Mouse (Mus musculus): ENCODE measurements around the gene Olfml2b. TPM values are rescaled to one million over a fixed set of nuclear protein-coding genes. Genes with fewer than 3 reads are reported as not detected.

Gene Olfml2b
- total RNA-seq, 2 experiments from 2014 or later, result 16.0 to 17.9 TPM

GRCm38 (mm10) chr1:170646606-170647287, 2.4 kb downstream of the Olfml2b start:
- no peak for DNase-seq

- peak; percentile 64 for DNase-seq
These were observed 3.0 kb downstream of the Olfml2b start for GRCm38 (mm10) chr1:170647381-170647780.

GRCm38 (mm10) chr1:170647971-170648514, 3.7 kb downstream of the Olfml2b start:
- no peak for DNase-seq

DNA sequence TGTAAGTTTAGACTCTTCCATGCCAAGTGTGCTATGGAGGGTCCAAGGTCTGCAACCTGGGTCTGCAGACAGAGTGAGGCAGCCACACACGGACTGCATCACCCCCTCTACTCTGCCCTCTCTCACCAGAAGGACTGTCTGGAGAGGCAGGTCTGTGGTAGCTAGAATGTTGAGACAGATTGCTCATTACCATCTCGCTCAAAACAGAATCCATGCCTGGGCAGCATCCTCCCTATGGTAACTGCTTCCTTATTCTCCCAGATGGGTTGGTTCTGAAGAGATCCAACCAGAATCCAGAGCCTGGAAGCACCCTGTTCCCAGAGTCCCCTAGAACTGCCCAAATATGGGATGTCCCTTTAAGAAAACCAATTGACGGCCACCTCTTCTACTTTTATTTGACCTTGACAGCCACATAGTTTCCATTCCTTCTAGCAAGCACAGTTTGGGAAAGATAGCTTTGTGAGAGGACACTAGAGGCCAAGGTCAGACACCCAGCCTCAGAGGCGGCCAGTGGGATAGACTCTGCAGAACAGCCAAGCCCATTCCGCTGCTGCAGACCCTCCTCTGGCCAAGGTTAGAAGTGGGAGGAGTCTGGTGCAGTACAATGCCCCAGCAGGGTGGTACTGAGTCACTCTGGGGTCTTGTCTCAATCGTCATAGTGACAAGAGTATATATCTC, 6.9 kb downstream of the Olfml2b start:
- peak; percentile 43 for DNase-seq

DNA sequence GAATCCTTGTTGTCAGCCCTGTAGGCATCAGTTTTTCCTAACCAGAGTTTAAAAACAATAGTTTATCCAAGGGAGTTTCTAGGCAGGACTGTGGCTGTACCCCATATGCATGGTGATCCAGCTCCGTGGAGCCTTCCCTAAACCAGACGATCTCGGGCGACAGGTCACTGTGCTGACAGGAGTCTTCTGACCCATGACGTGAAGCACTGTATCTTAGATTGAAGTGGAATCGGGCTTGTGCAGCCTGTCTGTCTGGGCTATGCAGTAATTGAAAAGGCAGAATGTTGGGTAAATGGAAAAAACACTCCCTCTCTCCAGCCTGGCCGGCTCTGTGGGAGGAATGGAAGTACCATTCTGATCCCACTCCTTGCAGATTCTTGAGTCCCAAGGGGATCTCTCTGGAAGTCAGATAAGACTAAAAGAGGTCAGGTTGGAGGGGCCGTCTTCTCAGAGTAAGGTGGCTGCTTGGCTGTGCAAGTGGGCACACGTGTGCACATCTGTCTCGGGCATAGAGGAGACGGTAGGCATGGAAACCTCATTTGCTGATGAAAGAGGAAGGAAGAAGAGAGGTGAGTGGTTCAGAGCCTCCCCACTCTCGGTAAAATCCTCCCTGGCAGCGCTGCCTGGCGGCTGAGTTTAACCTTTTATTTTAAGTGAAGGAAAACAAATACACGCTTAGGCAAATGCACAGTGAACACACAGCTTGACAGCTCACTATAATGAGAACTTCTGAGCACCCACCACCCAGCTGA, 7.8 kb downstream of the Olfml2b start:
- DNase-seq, result no peak

GRCm38 (mm10) chr1:170655280-170655917, 11.1 kb downstream of the Olfml2b start:
- DNase-seq, result no peak

DNA sequence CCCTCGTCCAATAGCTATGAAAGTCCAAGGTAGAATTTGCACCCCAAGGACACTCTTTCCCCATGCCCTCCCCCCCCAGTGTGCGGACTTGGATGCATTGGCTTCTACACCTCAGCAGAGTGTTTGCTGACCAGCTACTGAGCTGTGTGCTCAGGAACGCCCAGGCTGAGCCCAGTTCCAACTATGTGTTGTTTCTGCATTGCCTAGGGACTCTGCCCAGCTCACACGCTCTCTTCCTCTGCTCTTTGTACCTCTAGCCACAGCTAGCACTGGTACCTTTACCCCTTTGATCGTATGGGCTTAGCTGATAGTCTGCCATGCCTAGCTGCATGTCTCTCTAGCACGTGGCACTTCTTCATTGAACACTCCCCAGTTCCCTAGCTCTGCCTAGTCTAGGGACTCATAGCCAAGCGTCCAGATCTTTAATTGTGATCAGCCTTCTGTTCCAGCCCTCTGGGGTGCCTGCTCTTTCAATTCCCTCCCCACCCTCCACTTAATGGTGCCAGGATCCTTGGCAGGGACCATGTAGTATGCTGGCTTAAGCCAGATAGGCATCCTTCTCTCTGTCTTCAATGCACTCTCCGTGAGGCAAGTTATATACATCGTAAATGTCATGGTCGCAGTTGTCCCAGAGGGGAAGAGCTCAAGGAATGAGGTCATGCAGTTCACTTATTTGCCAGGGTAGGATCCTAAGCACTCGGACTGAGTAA, 12.3 kb downstream of the Olfml2b start:
- DNase-seq, result no peak

- DNase-seq, result no peak
These were observed 12.8 kb downstream of the Olfml2b start for GRCm38 (mm10) chr1:170657228-170657521.

DNA sequence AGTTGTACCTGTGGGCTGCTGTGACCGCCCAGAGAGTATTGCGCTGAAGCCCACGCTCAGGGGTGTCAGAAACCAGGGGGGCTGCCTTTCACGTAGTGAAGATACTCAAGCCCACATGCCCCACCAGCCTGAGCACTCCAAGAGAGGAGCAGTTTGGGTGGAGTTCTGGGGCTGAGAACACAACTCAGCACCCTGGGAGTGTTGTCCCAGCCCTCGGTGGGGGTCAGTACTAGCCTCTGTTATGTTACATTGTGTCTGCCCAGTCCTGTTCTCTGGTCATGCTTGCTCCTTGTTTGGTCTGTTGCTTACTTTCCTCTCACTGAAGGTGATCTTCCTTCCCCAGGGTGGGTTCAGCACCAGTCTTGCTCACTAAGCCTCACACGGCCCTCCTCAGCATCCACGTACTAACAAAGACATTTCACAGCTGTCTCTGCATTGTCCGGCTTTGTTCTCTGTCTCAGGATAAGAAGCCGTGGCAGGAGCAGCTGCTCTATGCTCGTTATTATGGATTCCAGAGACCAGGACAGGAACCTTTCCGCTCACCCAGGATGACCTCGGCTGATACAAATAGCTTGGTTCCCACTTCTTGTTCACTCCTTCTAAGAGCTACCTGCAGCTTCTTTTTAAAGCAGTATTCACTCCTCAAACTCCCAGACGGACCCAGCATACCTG, 13.4 kb downstream of the Olfml2b start:
- no peak for DNase-seq

DNA sequence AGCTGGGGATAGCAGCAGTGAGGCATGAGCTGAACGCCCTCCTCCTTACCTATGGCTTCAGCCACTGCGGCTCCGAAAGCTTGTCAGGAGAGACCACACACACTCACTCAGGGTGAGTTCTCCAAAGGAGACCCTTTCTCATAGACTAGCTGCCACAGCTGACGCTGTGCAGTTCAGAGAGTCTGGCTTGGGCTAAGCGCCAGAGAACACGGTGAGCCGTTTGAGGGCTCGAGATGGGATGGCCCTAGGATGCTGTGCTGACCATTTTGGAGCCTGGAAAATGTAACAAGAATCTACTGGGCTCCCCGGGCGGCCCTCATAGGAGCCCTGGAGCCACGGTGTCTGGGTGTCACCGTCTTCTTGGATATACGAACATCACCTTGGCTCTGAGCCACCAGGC, 14.9 kb downstream of the Olfml2b start:
- DNase-seq, result no peak

GRCm38 (mm10) chr1:170664620-170665185, 20.4 kb downstream of the Olfml2b start:
- DNase-seq, result no peak

GRCm38 (mm10) chr1:170665200-170665599, 20.9 kb downstream of the Olfml2b start:
- no peak for DNase-seq

GRCm38 (mm10) chr1:170674184-170674775, 29.9 kb downstream of the Olfml2b start:
- no peak for DNase-seq

GRCm38 (mm10) chr1:170677681-170678080, 33.3 kb downstream of the Olfml2b start:
- DNase-seq, result no peak

DNA sequence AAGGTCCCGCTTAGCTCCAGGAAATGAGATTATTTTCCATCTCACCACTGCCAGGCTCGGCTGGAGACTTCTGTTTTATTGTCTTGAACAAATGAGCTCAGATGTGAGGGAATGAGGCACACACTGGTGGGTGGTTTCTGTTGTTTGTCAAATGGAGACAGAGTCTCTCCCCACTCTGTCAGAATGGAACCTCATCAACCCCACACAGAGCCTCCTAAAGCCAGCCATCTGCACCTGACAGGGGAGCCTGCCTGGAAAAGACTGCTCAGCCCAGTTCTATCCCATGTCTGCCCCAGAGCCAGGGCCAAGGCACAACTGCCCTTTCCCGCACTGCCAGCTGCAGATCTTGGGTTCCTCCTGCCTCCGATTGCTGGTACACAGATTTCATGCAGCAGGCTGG, 34.5 kb downstream of the Olfml2b start:
- no peak for DNase-seq

- DNase-seq, result no peak
These were observed 35.3 kb downstream of the Olfml2b start for GRCm38 (mm10) chr1:170679624-170680023.

DNA sequence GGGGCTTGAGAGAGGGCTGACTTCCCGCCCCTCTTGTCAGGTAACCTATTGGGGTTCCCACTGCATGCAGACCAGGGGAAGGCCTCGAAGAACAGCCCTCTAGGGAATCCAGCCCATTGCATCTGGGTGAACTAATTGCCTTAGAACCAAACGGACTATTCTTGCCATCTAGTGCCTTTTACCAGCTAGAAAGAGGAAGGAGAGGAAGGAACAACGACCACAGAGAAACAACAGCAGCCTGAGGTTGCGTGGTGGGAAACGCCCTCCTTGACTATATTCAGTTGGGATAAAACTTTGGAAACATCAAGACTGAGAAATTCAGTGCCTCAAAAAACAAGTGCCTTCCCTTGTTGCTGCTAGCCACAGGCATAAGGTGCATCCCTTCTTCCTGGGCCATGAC, 39.5 kb downstream of the Olfml2b start:
- no peak for DNase-seq

- no peak for DNase-seq
These were observed 45.4 kb downstream of the Olfml2b start for GRCm38 (mm10) chr1:170689773-170690172.

GRCm38 (mm10) chr1:170691301-170691700, 47.0 kb downstream of the Olfml2b start:
- DNase-seq, result no peak

DNA sequence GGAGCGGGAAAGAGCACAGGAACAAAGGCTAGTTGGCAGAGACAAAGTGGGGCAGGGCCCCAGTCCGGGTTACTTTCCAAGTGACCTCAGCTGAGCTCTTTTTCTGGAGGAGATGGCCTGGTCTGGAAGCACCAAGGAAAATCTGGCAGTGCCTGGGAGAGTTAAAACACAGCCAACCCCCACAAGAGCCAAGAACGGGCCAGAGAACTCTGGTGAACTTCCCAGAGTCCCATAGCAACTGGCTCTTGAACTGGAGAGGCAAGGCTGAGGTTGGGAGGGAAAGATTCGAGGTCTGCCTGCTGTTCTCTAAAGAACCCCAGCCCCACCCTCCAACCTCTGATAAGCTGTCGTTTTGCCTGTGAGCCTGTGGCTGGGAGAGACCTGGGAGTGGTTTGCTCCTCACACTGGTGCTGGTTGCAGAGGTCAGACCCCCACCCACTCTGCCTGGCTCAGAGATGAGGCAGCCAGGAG, 50.5 kb downstream of the Olfml2b start:
- DNase-seq, result peak; percentile 64

DNA sequence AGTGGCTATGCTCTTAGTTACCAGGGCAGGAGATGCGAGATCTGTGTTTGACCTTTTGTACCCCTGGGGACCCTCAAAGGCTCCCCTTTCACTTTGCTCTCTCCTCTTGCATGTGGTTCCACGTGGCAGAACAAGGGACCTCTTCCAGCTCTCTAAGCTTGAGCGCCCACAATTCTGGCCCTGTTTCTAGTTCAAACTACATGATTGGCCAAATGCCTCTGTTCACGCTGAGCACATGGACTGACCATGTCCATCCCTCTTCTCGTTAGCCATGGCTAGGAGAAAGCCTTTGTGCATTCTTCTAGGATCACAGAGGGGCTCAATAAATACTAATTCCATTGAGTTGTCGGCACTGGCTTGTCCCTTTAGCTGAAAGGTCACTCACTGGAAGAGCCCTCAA, 51.0 kb downstream of the Olfml2b start:
- no peak for DNase-seq

Data from adrenal gland, postnatal 10 days (tissue).